Comparison of ENCODE assay signal across 40 mouse cellular contexts in genomic region chr6:129644054-129644453, GRCm38 (mm10). TPM values are rescaled to one million over a fixed set of nuclear protein-coding genes. Genes with fewer than 3 reads are reported as not detected.
"Had no signal": no experiment of that assay in that cellular context is flagged by ENCODE, and none has a peak within 500 bp of the region (broad histone marks: within the 10 kb centered on the region; RNA-seq: fewer than 3 reads in every experiment).

No protein-coding gene starts in this region.

RNA-seq across cellular contexts. Expression of gene Klrc3, which starts 0.9 kb away (rescaled TPM):
- total RNA-seq: heart, adult 8-10 months; heart, postnatal 10 days; heart, postnatal 14 days; heart, postnatal 25 days; heart, postnatal 36 days; heart, postnatal 4 days; hematopoietic stem cell, adult 5-6 weeks; hindbrain, postnatal 0 days; layer of hippocampus, adult 18-20 months; layer of hippocampus, adult 2 months; layer of hippocampus, adult 8-10 months; layer of hippocampus, postnatal 10 days; layer of hippocampus, postnatal 14 days; layer of hippocampus, postnatal 25 days; layer of hippocampus, postnatal 36 days had no signal
- polyA plus RNA-seq: heart, embryonic 10.5 days; heart, embryonic 11.5 days; heart, embryonic 12.5 days; heart, embryonic 13.5 days; heart, embryonic 14.5 days; heart, embryonic 15.5 days; heart, embryonic 16.5 days; heart, postnatal 0 days; hindbrain, embryonic 10.5 days; hindbrain, embryonic 11.5 days; hindbrain, embryonic 12.5 days; hindbrain, embryonic 13.5 days; hindbrain, embryonic 14.5 days; hindbrain, embryonic 15.5 days; hindbrain, embryonic 16.5 days; hindbrain, postnatal 0 days; inflammation-experienced regulatory T-cells, adult 6 months; intestine, embryonic 14.5 days; intestine, embryonic 15.5 days; intestine, embryonic 16.5 days; intestine, postnatal 0 days; kidney, embryonic 14.5 days; kidney, embryonic 15.5 days; kidney, embryonic 16.5 days; kidney, postnatal 0 days; large intestine, adult 2 months had no signal

RNA-seq across cellular contexts. Expression of gene Klrc2, which starts 16.4 kb away (rescaled TPM):
- total RNA-seq: heart, adult 8-10 months; heart, postnatal 10 days; heart, postnatal 14 days; heart, postnatal 25 days; heart, postnatal 36 days; heart, postnatal 4 days; hindbrain, postnatal 0 days; layer of hippocampus, adult 18-20 months; layer of hippocampus, adult 2 months; layer of hippocampus, adult 8-10 months; layer of hippocampus, postnatal 10 days; layer of hippocampus, postnatal 14 days; layer of hippocampus, postnatal 25 days; layer of hippocampus, postnatal 36 days had no signal
- polyA plus RNA-seq: heart, embryonic 10.5 days; heart, embryonic 11.5 days; heart, embryonic 12.5 days; heart, embryonic 13.5 days; heart, embryonic 14.5 days; heart, embryonic 15.5 days; heart, postnatal 0 days; hindbrain, embryonic 10.5 days; hindbrain, embryonic 11.5 days; hindbrain, embryonic 12.5 days; hindbrain, embryonic 13.5 days; hindbrain, embryonic 14.5 days; hindbrain, embryonic 15.5 days; hindbrain, embryonic 16.5 days; hindbrain, postnatal 0 days; intestine, embryonic 14.5 days; kidney, embryonic 14.5 days; kidney, embryonic 15.5 days; kidney, embryonic 16.5 days; kidney, postnatal 0 days had no signal

RNA-seq across cellular contexts. Expression of gene Klrk1, which starts 20.4 kb away (rescaled TPM):
- total RNA-seq: heart, postnatal 10 days; heart, postnatal 14 days; hindbrain, postnatal 0 days; layer of hippocampus, adult 18-20 months; layer of hippocampus, adult 2 months; layer of hippocampus, adult 8-10 months; layer of hippocampus, postnatal 10 days; layer of hippocampus, postnatal 14 days; layer of hippocampus, postnatal 25 days; layer of hippocampus, postnatal 36 days had no signal
- polyA plus RNA-seq: heart, embryonic 11.5 days; heart, embryonic 12.5 days; heart, embryonic 13.5 days; heart, embryonic 14.5 days; kidney, embryonic 14.5 days; kidney, embryonic 15.5 days had no signal

RNA-seq across cellular contexts. Expression of gene Klrc1, which starts 34.7 kb away (rescaled TPM):
- total RNA-seq: heart, postnatal 10 days; heart, postnatal 14 days; heart, postnatal 25 days; heart, postnatal 4 days; hindbrain, postnatal 0 days; layer of hippocampus, adult 18-20 months; layer of hippocampus, adult 2 months; layer of hippocampus, adult 8-10 months; layer of hippocampus, postnatal 10 days; layer of hippocampus, postnatal 14 days; layer of hippocampus, postnatal 25 days; layer of hippocampus, postnatal 36 days had no signal
- polyA plus RNA-seq: heart, embryonic 10.5 days; heart, embryonic 11.5 days; heart, embryonic 12.5 days; heart, embryonic 13.5 days; heart, embryonic 14.5 days; heart, postnatal 0 days; hindbrain, embryonic 10.5 days; hindbrain, embryonic 11.5 days; hindbrain, embryonic 12.5 days; hindbrain, embryonic 13.5 days; hindbrain, embryonic 14.5 days; hindbrain, embryonic 15.5 days; hindbrain, embryonic 16.5 days; hindbrain, postnatal 0 days; intestine, embryonic 14.5 days; kidney, embryonic 14.5 days; kidney, embryonic 15.5 days; kidney, embryonic 16.5 days; kidney, postnatal 0 days had no signal

RNA-seq across cellular contexts. Expression of gene Klrd1, which starts 52.5 kb away (rescaled TPM):
- total RNA-seq: heart, postnatal 10 days; heart, postnatal 14 days; heart, postnatal 25 days; heart, postnatal 4 days; hindbrain, postnatal 0 days; layer of hippocampus, adult 18-20 months; layer of hippocampus, adult 2 months; layer of hippocampus, adult 8-10 months; layer of hippocampus, postnatal 10 days; layer of hippocampus, postnatal 14 days; layer of hippocampus, postnatal 25 days; layer of hippocampus, postnatal 36 days had no signal
- polyA plus RNA-seq: heart, embryonic 10.5 days; heart, embryonic 11.5 days; heart, embryonic 13.5 days; heart, embryonic 14.5 days; hindbrain, embryonic 10.5 days; hindbrain, embryonic 11.5 days; hindbrain, embryonic 12.5 days; hindbrain, embryonic 13.5 days; hindbrain, embryonic 14.5 days; hindbrain, embryonic 15.5 days; hindbrain, embryonic 16.5 days; hindbrain, postnatal 0 days; kidney, embryonic 14.5 days; kidney, embryonic 15.5 days had no signal
